Comparison of ENCODE assay signal across 42 mouse cellular contexts in the genomic region with DNA sequence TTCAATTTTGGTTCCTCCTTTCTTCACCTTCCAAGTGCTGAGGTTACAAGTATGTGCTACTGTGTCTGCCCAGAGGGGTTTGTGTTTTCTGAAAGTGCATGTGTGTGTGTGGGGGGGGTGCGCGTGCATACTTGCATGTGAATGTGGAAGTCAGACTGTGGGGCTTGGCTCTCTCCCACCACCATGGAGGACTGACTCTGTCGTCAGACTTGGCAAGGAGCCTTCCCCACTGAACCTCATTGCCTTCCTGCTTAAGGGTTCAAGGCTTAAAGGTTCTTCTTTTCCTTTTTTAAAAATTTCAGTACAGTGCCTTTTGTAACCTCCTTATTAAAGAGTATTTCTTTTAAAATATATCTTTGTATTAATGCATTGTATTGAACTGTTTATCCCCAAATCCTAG. TPM values are rescaled to one million over a fixed set of nuclear protein-coding genes. Genes with fewer than 3 reads are reported as not detected.
"Had no signal": no experiment of that assay in that cellular context is flagged by ENCODE, and none has a peak within 500 bp of the region (broad histone marks: within the 10 kb centered on the region; RNA-seq: fewer than 3 reads in every experiment).

No protein-coding gene starts in this region.

- DNase-seq: gastrocnemius, postnatal 14 days; gastrocnemius, postnatal 36 days; heart, adult 11 months; heart, adult 2 months; heart, postnatal 14 days; heart, postnatal 36 days; kidney, adult 11 months; kidney, adult 2 months; kidney, adult 9 months; kidney, postnatal 14 days; kidney, postnatal 36 days; layer of hippocampus, adult 9-11 months; layer of hippocampus, postnatal 36 days; left cerebral cortex, postnatal 4 days had no signal

RNA-seq across cellular contexts. Expression of gene Gm28038, which starts 47.9 kb away (rescaled TPM):
- total RNA-seq: gastrocnemius, adult 8-10 months; gastrocnemius, postnatal 36 days; hematopoietic stem cell, adult 5-6 weeks; hindbrain, postnatal 0 days; layer of hippocampus, adult 18-20 months; layer of hippocampus, adult 8-10 months; layer of hippocampus, postnatal 14 days; layer of hippocampus, postnatal 36 days; left cerebral cortex, adult 18-20 months; left cerebral cortex, adult 8-10 months; left cerebral cortex, postnatal 10 days; left cerebral cortex, postnatal 4 days; liver, adult 2 months had no signal
- polyA plus RNA-seq: gonadal fat pad, adult 2 months; heart, adult 2 months; heart, embryonic 11.5 days; heart, embryonic 13.5 days; heart, embryonic 15.5 days; heart, postnatal 0 days; hindbrain, embryonic 11.5 days; hindbrain, embryonic 13.5 days; hindbrain, embryonic 15.5 days; hindbrain, postnatal 0 days; intestine, embryonic 14.5 days; intestine, embryonic 16.5 days; kidney, adult 2 months; kidney, embryonic 15.5 days; kidney, postnatal 0 days; large intestine, adult 2 months; limb, embryonic 11.5 days; limb, embryonic 13.5 days; limb, embryonic 15.5 days; liver, adult 2 months; liver, embryonic 12.5 days; liver, embryonic 14.5 days had no signal
